Mouse (Mus musculus) heart, adult 2 months (tissue): Measurements from ENCODE around the gene Ofcc1.

Experiments used
- CTCF ChIP-seq: fragments of 200-600 bp; IDR thresholded peaks from 2 replicates; pipeline ENCODE4 v1.8.1; 2022; ENCODE audit warnings: antibody characterized with exemption, mild to moderate bottlenecking, moderate library complexity
- POLR2A ChIP-seq: fragments of 200-500 bp; IDR thresholded peaks from 2 replicates; pipeline ENCODE4 v1.6.1; 2011; ENCODE audit warnings: mild to moderate bottlenecking, low read depth, low read length, control low read depth; ENCODE audit not compliant: insufficient read depth

- TF ChIP-seq CTCF (no peak), POLR2A (no peak)
These were observed 331.8 kb downstream of the Ofcc1 start for GRCm38 (mm10) chr13:40029426-40029825.
